Mouse (Mus musculus) MEL (cell line): ENCODE results near the gene Prickle4. TPM values are rescaled to one million over a fixed set of nuclear protein-coding genes. Genes with fewer than 3 reads are reported as not detected.
A peak's percentile ranks its signal among the peaks of the same experiment; 100 is the strongest.

Source experiments
- DNase-seq: peaks from one replicate; pipeline ENCODE4 v3.0.0; 2011; ENCODE audit warnings: low read depth, low spot score
- H3K27ac ChIP-seq: 2 replicates; pipeline ENCODE4 v1.5.1; 2012; ENCODE audit warnings: low read depth, mild to moderate bottlenecking, control low read depth, low read length, moderate library complexity; ENCODE audit not compliant: control insufficient read depth
- H3K27me3 ChIP-seq, 2 experiments: fragments of 150-350 bp in 1 of 2; sonication (generic) in 1 of 2; 2 replicates each; pipeline ENCODE4 v1.6.1; 2012; ENCODE audit warnings: low read length in 2 of 2, mild to moderate bottlenecking in 2 of 2, improper control_type of control experiment in 1 of 2, moderate library complexity in 1 of 2; ENCODE audit not compliant: insufficient read depth in 2 of 2, control insufficient read depth in 1 of 2
- H3K36me3 ChIP-seq, 2 experiments: 2 replicates each; pipeline ENCODE4 v1.6.1; 2012 to 2014; ENCODE audit warnings: low read length in 2 of 2, improper control_type of control experiment in 1 of 2, inconsistent platforms in 1 of 2, mild to moderate bottlenecking in 1 of 2; ENCODE audit not compliant: insufficient read depth in 2 of 2, control insufficient read depth in 1 of 2
- H3K4me1 ChIP-seq, 2 experiments: fragments of 150-350 bp in 1 of 2; sonication (generic) in 1 of 2; 2 replicates each; pipeline ENCODE4 v1.6.1; 2012; ENCODE audit warnings: low read length in 2 of 2, improper control_type of control experiment in 1 of 2, mild to moderate bottlenecking in 1 of 2; ENCODE audit not compliant: insufficient read depth in 2 of 2, control insufficient read depth in 1 of 2
- H3K4me3 ChIP-seq, 2 experiments: fragments of 150-350 bp in 1 of 2; sonication (generic) in 1 of 2; 2 replicates each; pipeline ENCODE4 v1.5.1; 2012; ENCODE audit warnings: low read depth in 2 of 2, low read length in 2 of 2, mild to moderate bottlenecking in 2 of 2, moderate library complexity in 2 of 2, control low read depth in 1 of 2, improper control_type of control experiment in 1 of 2; ENCODE audit not compliant: control insufficient read depth in 1 of 2, insufficient read depth in 1 of 2
- H3K79me2 ChIP-seq: 2 replicates; pipeline ENCODE4 v1.6.1; 2012; ENCODE audit warnings: mild to moderate bottlenecking, low read length, moderate library complexity; ENCODE audit not compliant: control insufficient read depth, poor library complexity, insufficient read depth
- H3K9ac ChIP-seq: 2 replicates; pipeline ENCODE4 v1.6.1; 2012; ENCODE audit warnings: low read depth, mild to moderate bottlenecking, control low read depth, low read length, moderate library complexity; ENCODE audit not compliant: control insufficient read depth, poor library complexity, severe bottlenecking
- H3K9me3 ChIP-seq: fragments of 150-350 bp; sonication (generic); replicated peaks from 2 replicates; pipeline ENCODE4 v1.6.1; 2012; ENCODE audit warnings: mild to moderate bottlenecking, low read length, improper control_type of control experiment, moderate library complexity; ENCODE audit not compliant: insufficient read depth
- CHD1 ChIP-seq: IDR thresholded peaks from 2 replicates; pipeline ENCODE4 v1.6.1; 2012; ENCODE audit warnings: low read depth, mild to moderate bottlenecking, inconsistent platforms, low read length, improper control_type of control experiment
- CHD2 ChIP-seq: IDR thresholded peaks from 2 replicates; pipeline ENCODE4 v1.6.1; 2011; ENCODE audit warnings: low read length, improper control_type of control experiment
- ELF1 ChIP-seq: IDR thresholded peaks from 2 replicates; pipeline ENCODE4 v1.6.1; 2014; ENCODE audit warnings: low read depth, mild to moderate bottlenecking, inconsistent platforms, low read length, improper control_type of control experiment, moderate library complexity
- EP300 ChIP-seq, 2 experiments: IDR thresholded peaks; 2 replicates each; pipeline ENCODE4 v1.6.1; 2011; ENCODE audit warnings: improper control_type of control experiment in 2 of 2, low read length in 2 of 2, low read depth in 1 of 2, mild to moderate bottlenecking in 1 of 2
- ETS1 ChIP-seq: IDR thresholded peaks from 2 replicates; pipeline ENCODE4 v1.6.1; 2012; ENCODE audit warnings: low read depth, mild to moderate bottlenecking, inconsistent platforms, low read length, improper control_type of control experiment, moderate library complexity
- GATA1 ChIP-seq: IDR thresholded peaks from 2 replicates; pipeline ENCODE4 v1.6.1; 2011; ENCODE audit warnings: low read depth, low read length, improper control_type of control experiment
- HCFC1 ChIP-seq: IDR thresholded peaks from 2 replicates; pipeline ENCODE4 v1.6.1; 2012; ENCODE audit warnings: low read depth, mild to moderate bottlenecking, inconsistent platforms, low read length, improper control_type of control experiment, moderate library complexity
- JUND ChIP-seq: IDR thresholded peaks from 2 replicates; pipeline ENCODE4 v1.6.1; 2011; ENCODE audit warnings: low read depth, mild to moderate bottlenecking, improper control_type of control experiment, low read length
- MAFK ChIP-seq: IDR thresholded peaks from 2 replicates; pipeline ENCODE4 v1.6.1; 2011; ENCODE audit warnings: low read depth, mild to moderate bottlenecking, low read length, improper control_type of control experiment, borderline replicate concordance
- MAX ChIP-seq: IDR thresholded peaks from 2 replicates; pipeline ENCODE4 v1.6.1; 2011; ENCODE audit warnings: low read length, improper control_type of control experiment
- MAZ ChIP-seq: IDR thresholded peaks from 2 replicates; pipeline ENCODE4 v1.6.1; 2012; ENCODE audit warnings: low read depth, mild to moderate bottlenecking, inconsistent platforms, low read length, improper control_type of control experiment
- MEF2A ChIP-seq: IDR thresholded peaks from 2 replicates; pipeline ENCODE4 v1.6.1; 2014; ENCODE audit warnings: low read depth, mild to moderate bottlenecking, inconsistent platforms, low read length, improper control_type of control experiment; ENCODE audit not compliant: poor library complexity, insufficient replicate concordance, severe bottlenecking; ENCODE audit errors: extremely low read depth
- MXI1 ChIP-seq: IDR thresholded peaks from 2 replicates; pipeline ENCODE4 v1.6.1; 2011; ENCODE audit warnings: mild to moderate bottlenecking, low read depth, low read length, improper control_type of control experiment
- NELFE ChIP-seq: IDR thresholded peaks from 2 replicates; pipeline ENCODE4 v1.6.1; 2011; ENCODE audit warnings: low read depth, low read length, improper control_type of control experiment
- NRF1 ChIP-seq: IDR thresholded peaks from 2 replicates; pipeline ENCODE4 v1.6.1; 2014; ENCODE audit warnings: low read depth, mild to moderate bottlenecking, inconsistent platforms, low read length, improper control_type of control experiment, moderate library complexity; ENCODE audit not compliant: poor library complexity, insufficient read depth, severe bottlenecking
- POLR2A ChIP-seq, 2 experiments: IDR thresholded peaks; 2 replicates each; pipeline ENCODE4 v1.6.1; 2011 to 2012; ENCODE audit warnings: low read length in 2 of 2, mild to moderate bottlenecking in 2 of 2, control low read depth in 1 of 2, improper control_type of control experiment in 1 of 2, low read depth in 1 of 2, moderate library complexity in 1 of 2; ENCODE audit not compliant: control insufficient read depth in 1 of 2, insufficient read depth in 1 of 2, poor library complexity in 1 of 2
- POLR2AphosphoS2 ChIP-seq: IDR thresholded peaks from 2 replicates; pipeline ENCODE4 v1.6.1; 2011; ENCODE audit warnings: low read length, improper control_type of control experiment
- POLR2AphosphoS5 ChIP-seq: IDR thresholded peaks from 2 replicates; pipeline ENCODE4 v1.6.1; 2012; ENCODE audit warnings: low read depth, borderline replicate concordance, mild to moderate bottlenecking, inconsistent platforms, low read length, moderate library complexity, mixed read lengths
- RAD21 ChIP-seq: IDR thresholded peaks from 2 replicates; pipeline ENCODE4 v1.6.1; 2011; ENCODE audit warnings: mild to moderate bottlenecking, low read depth, low read length, improper control_type of control experiment
- RCOR1 ChIP-seq: IDR thresholded peaks from 2 replicates; pipeline ENCODE4 v1.6.1; 2012; ENCODE audit warnings: low read depth, mild to moderate bottlenecking, inconsistent platforms, low read length, improper control_type of control experiment
- SIN3A ChIP-seq: IDR thresholded peaks from 2 replicates; pipeline ENCODE4 v1.6.1; 2012; ENCODE audit warnings: low read length, improper control_type of control experiment, inconsistent platforms
- SMC3 ChIP-seq: IDR thresholded peaks from 2 replicates; pipeline ENCODE4 v1.6.1; 2011; ENCODE audit warnings: low read depth, low read length, improper control_type of control experiment
- TAL1 ChIP-seq: IDR thresholded peaks from 2 replicates; pipeline ENCODE4 v1.6.1; 2012; ENCODE audit warnings: mild to moderate bottlenecking, inconsistent platforms, low read length, moderate library complexity, mixed read lengths
- TBP ChIP-seq: IDR thresholded peaks from 2 replicates; pipeline ENCODE4 v1.8.0; 2011; ENCODE audit warnings: low read depth, low read length, improper control_type of control experiment
- TCF12 ChIP-seq: IDR thresholded peaks from 2 replicates; pipeline ENCODE4 v1.6.1; 2014; ENCODE audit warnings: low read depth, mild to moderate bottlenecking, inconsistent platforms, low read length, improper control_type of control experiment, moderate library complexity
- USF1 ChIP-seq: IDR thresholded peaks from 2 replicates; pipeline ENCODE4 v1.6.1; 2014; ENCODE audit warnings: low read depth, mild to moderate bottlenecking, inconsistent platforms, low read length, improper control_type of control experiment, moderate library complexity
- USF2 ChIP-seq, 2 experiments: IDR thresholded peaks; 2 replicates each; pipeline ENCODE4 v1.6.1; 2011 to 2012; ENCODE audit warnings: improper control_type of control experiment in 2 of 2, low read length in 2 of 2, borderline replicate concordance in 1 of 2, inconsistent platforms in 1 of 2, low read depth in 1 of 2, mild to moderate bottlenecking in 1 of 2; ENCODE audit not compliant: insufficient read depth in 1 of 2
- polyA plus RNA-seq, 2 experiments: library from polyadenylated mRNA; stranded (reverse) in 1 of 2; unstranded in 1 of 2; fragments of >175 nt in 1 of 2; fragments of >200 nt in 1 of 2; gene quantifications; 2 replicates each; pipeline versions ENCODE4 v1.2.1 to v1.2.4; 2012; ENCODE audit warnings: low replicate concordance in 2 of 2, low read depth in 1 of 2; ENCODE audit not compliant: insufficient read length in 2 of 2, insufficient read depth in 1 of 2, missing spikeins in 1 of 2
- total RNA-seq: library from RNA; depleted of rRNA; stranded (reverse); fragments of 300-350 nt; gene quantifications from 2 replicates; pipeline ENCODE4 v1.2.3, GENCODE M21; 2012

Gene Prickle4
- total and polyA plus RNA-seq, 3 experiments = 0.23 to 4.3 TPM; not detected in 1

DNA sequence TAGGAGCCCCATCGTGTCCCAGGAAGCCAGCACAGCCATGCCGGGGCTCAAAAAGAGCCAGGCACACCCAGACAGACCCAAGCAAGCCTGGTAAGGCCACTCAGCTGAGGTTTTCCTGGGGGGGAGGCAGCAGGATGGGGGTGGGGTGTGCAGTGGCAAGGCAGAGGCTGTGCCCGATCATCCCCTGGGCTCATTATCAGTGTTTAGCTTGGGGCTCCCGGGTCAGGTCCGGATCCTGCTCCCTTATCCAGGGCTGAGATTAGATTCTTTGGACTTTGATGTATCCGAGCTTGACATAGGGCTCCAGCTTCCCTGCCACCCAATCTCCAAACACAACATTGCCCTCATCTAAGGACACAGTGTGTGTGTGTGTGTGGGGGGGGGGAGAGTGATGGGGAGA lies 17.3 kb upstream of the Prickle4 start:
- peaks cover 6 to 7% of the 10 kb centered on the region in 2 experiments for H3K27me3 ChIP-seq
- no peak for TF ChIP-seq TCF12
- TF ChIP-seq POLR2AphosphoS2 = no peak
- no peak for TF ChIP-seq ETS1
- no peak for TF ChIP-seq NRF1
- no peak for TF ChIP-seq RAD21
- no peak for TF ChIP-seq MAFK
- TF ChIP-seq POLR2AphosphoS5 = no peak
- TF ChIP-seq, all 39 proteins: peak for 0
- H3K79me2 ChIP-seq = no peaks in the 10 kb centered on the region
- no peak for DNase-seq
- peaks cover 0 to 5% of the 10 kb centered on the region in 2 experiments; a peak in 2 of 4 replicates for H3K36me3 ChIP-seq
- H3K4me3 ChIP-seq = no peak overlapping the region
- H3K27ac ChIP-seq = no peak overlapping the region
- H3K9ac ChIP-seq = no peak overlapping the region
- H3K4me1 ChIP-seq = peaks cover 0 to 7% of the 10 kb centered on the region in 2 experiments; a peak in 3 of 4 replicates
- H3K9me3 ChIP-seq = no peaks in the 10 kb centered on the region

DNA sequence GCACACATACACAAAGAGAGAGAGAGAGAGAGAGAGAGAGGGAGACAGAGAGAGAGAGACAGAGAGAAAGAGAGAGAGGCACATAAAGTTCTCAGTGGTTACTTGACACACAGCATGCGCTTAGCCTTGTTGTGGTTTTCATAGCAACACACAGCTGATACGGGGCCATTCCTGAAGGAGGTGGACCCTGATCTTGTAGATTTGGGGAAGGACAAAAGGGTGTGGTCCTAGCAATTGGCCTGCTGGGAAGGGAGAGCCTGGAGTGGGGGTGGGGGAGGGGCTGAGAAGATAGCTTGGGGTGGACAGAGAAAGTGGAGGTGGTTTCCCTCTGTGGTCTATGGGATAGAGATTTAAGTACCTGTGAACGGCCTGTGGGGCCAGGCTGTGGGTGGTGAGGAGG lies 15.5 kb upstream of the Prickle4 start:
- no peak overlapping the region for H3K9ac ChIP-seq
- no peaks in the 10 kb centered on the region for H3K9me3 ChIP-seq
- peaks cover 0 to under 1% of the 10 kb centered on the region in 2 experiments; a peak in 1 of 4 replicates for H3K27me3 ChIP-seq
- H3K79me2 ChIP-seq = no peaks in the 10 kb centered on the region
- peak; percentile 58 for DNase-seq
- no peak for TF ChIP-seq NELFE
- TF ChIP-seq CHD1 = no peak
- TF ChIP-seq MEF2A = no peak
- no peak for TF ChIP-seq SMC3
- TF ChIP-seq MAZ = no peak
- TF ChIP-seq POLR2AphosphoS5 = no peak
- no peak for TF ChIP-seq EP300 (IDR thresholded peaks at IDR 0.05; ENCODE audit: low read depth in 1 of 2, low read length in 2 of 2)
- peak; percentile 72 for TF ChIP-seq MXI1
- no peak for TF ChIP-seq TAL1
- TF ChIP-seq USF2 (IDR thresholded peaks at IDR 0.05; ENCODE audit: borderline replicate concordance in 1 of 2, insufficient read depth in 1 of 2, low read depth in 1 of 2, low read length in 2 of 2) = no peak
- peak; percentile 68 for TF ChIP-seq ETS1
- TF ChIP-seq ELF1 = no peak
- TF ChIP-seq NRF1 = no peak
- TF ChIP-seq CHD2 = no peak
- TF ChIP-seq RCOR1 = no peak
- TF ChIP-seq HCFC1 = no peak
- TF ChIP-seq SIN3A = peak; percentile 81
- TF ChIP-seq MAFK = no peak
- TF ChIP-seq TBP = no peak
- TF ChIP-seq POLR2A (IDR thresholded peaks at IDR 0.05; ENCODE audit: control insufficient read depth in 1 of 2, insufficient read depth in 1 of 2, low read depth in 1 of 2, low read length in 2 of 2, poor library complexity in 1 of 2) = no peak
- TF ChIP-seq MAX = no peak
- TF ChIP-seq GATA1 = no peak
- TF ChIP-seq JUND = no peak
- TF ChIP-seq USF1 = no peak
- no peak overlapping the region for H3K27ac ChIP-seq
- H3K4me1 ChIP-seq = peaks cover 0 to 7% of the 10 kb centered on the region in 2 experiments; a peak in 3 of 4 replicates
- peaks cover 0 to 5% of the 10 kb centered on the region in 2 experiments; a peak in 2 of 4 replicates for H3K36me3 ChIP-seq
- no peak overlapping the region for H3K4me3 ChIP-seq
